Mouse (Mus musculus): ENCODE results near the gene Tmem128.

Gene Tmem128

GRCm38 (mm10) chr5:38260107-38260682 is at the start of gene Tmem128:
Gene Tmem128 (plus strand): TSS chr5:38260185.
- peak; percentile 28 to 66 for DNase-seq (ENCODE audit: low spot score in 2 of 2)

GRCm38 (mm10) chr5:38211691-38212090 is 48.3 kb upstream of the Tmem128 start:
- DNase-seq (ENCODE audit: low spot score in 2 of 2) = no peak

GRCm38 (mm10) chr5:38213009-38213408 is 47.0 kb upstream of the Tmem128 start:
- DNase-seq (ENCODE audit: low spot score in 2 of 2) = no peak

DNA sequence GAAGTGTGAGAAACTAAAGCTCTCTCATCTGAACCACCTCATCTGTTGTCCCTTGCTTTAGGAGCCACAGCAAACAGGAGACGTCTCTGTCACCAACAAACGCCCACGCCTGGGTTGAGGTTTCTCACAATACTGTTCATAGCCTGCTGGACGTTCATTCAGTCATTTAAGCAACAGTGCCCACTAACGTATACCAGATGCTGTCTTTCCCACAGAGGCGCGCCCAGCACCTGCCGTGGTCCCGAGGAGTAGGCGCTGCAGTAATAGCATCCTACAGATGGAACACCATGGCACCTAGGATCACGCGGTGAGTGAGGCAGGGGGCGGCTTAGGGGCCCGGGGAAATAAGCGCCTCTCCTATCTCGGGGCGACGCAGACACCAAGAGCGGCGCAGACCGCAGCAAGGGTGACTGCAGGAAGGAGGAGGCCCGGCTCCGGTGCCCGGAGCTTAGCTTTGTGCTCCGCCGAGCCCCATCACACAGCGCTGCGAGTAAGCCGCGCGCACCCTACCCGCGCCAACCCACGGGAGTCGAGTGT is 40.1 kb upstream of the Tmem128 start:
- DNase-seq (ENCODE audit: low spot score in 2 of 2) = peak in 1 of 2 experiments; percentile 10

- peak; percentile 93 to 97 for DNase-seq (ENCODE audit: low spot score in 2 of 2)
Measured at GRCm38 (mm10) chr5:38220328-38220912, 39.6 kb upstream of the Tmem128 start, which contains the start of the genes Zbtb49 and Lyar. Gene Zbtb49 (minus strand): TSS chr5:38220457. Gene Lyar (plus strand): TSS chr5:38220470.

DNA sequence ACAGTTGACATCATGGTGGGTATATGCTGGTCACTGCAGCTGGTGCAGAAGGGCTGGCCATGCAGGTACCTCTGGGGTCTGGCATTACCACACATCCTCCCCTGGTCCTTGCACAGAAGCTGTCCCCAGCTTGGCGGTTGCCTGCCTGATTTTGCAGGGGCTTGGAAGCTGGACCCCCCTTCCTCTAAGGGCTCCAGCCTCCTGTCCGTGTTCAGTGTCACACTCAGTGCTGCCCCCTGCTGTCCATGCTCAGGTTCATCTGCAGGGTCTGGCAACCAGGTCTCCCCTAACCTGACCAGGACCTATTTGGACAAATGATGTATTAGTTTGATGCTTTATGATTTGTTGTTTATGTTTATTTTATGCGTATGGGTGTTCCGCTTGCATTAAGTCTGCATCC is 24.6 kb upstream of the Tmem128 start:
- peak in 1 of 2 experiments; percentile 56 for DNase-seq (ENCODE audit: low spot score in 2 of 2)

DNA sequence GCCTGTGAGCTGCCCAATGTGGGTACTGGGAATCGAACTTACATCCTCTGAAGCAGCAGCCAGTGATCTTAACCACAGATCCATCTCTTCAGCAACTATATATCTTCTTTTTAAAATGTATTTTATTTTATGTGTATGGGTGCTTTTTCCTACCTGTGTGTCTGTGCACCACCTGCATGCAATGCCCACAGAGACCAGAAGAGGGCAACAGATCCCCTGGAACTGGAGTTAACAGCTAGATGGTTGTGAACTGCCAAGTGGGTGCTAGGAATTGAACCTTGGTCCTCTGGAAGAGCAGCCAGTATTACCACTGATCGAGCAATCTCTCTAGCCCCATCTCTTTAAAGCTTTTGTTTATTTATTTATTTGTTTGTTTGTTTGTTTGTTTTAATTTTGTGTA is 23.4 kb upstream of the Tmem128 start:
- DNase-seq (ENCODE audit: low spot score in 2 of 2) = no peak

- no peak for DNase-seq (ENCODE audit: low spot score in 2 of 2)
Measured at GRCm38 (mm10) chr5:38240727-38241472, 19.1 kb upstream of the Tmem128 start.

GRCm38 (mm10) chr5:38241473-38241834 is 18.5 kb upstream of the Tmem128 start:
- DNase-seq (ENCODE audit: low spot score in 2 of 2) = peak in 1 of 2 experiments; percentile 13

DNA sequence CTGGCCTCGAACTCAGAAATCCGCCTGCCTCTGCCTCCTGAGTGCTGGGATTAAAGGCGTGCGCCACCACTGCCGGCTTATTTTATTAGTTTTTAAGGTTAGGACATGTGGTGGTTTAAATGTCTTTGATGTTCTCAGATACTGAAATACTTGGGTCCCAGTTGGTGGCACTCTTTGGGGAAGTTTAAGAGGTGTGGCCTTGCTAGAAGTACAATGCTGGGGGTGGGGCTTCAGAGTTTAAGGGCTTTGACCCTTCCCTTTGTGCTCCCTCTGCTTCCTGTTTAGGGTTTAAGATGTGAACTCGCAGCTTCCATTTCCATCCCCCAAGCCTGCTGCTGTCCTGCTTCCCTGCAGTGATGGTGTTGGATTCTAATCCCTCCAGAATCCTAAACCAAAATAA is 18.0 kb upstream of the Tmem128 start:
- DNase-seq (ENCODE audit: low spot score in 2 of 2) = no peak

- DNase-seq (ENCODE audit: low spot score in 2 of 2) = no peak
Measured at GRCm38 (mm10) chr5:38255195-38255594, 4.8 kb upstream of the Tmem128 start.

- no peak for DNase-seq (ENCODE audit: low spot score in 2 of 2)
Measured at GRCm38 (mm10) chr5:38255644-38256043, 4.3 kb upstream of the Tmem128 start.

- no peak for DNase-seq (ENCODE audit: low spot score in 2 of 2)
Measured at GRCm38 (mm10) chr5:38256551-38256950, 3.4 kb upstream of the Tmem128 start.

GRCm38 (mm10) chr5:38258034-38258772 is 1.8 kb upstream of the Tmem128 start:
- no peak for DNase-seq (ENCODE audit: low spot score in 2 of 2)

- no peak for DNase-seq (ENCODE audit: low spot score in 2 of 2)
Measured at GRCm38 (mm10) chr5:38258773-38259146, 1.2 kb upstream of the Tmem128 start.

DNA sequence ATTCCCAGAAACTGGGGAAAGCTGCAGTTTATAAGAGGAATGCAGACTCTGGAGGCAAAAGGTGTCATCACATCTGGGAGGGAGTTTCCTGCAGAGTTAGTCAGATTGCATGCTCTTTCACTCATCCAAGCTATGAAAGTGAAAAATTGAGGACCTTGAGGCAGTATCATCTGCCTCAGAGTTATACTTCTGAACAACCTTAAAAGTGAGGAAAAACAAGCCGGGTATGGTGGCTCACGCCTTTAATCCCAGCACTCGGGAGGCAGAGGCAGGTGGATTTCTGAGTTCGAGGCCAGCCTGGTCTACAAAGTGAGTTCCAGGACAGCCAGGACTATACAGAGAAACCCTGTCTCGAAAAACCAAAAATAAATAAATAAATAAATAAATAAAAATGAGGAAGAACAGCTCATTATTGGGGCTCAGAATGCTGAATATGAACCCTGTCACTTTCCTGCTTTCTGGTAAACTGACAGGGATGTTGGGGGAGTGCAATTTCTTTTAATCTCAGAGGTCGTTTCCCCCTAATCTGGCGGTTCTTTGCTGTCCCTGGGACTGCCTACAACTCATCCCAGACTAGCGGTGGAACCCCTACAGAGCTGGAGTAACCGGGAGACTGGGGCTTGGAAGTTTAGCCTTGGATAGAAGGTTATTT is 404 bp upstream of the Tmem128 start:
- no peak for DNase-seq (ENCODE audit: low spot score in 2 of 2)

GRCm38 (mm10) chr5:38270942-38271341 is 11.0 kb downstream of the Tmem128 start:
- DNase-seq (ENCODE audit: low spot score in 2 of 2) = no peak

DNA sequence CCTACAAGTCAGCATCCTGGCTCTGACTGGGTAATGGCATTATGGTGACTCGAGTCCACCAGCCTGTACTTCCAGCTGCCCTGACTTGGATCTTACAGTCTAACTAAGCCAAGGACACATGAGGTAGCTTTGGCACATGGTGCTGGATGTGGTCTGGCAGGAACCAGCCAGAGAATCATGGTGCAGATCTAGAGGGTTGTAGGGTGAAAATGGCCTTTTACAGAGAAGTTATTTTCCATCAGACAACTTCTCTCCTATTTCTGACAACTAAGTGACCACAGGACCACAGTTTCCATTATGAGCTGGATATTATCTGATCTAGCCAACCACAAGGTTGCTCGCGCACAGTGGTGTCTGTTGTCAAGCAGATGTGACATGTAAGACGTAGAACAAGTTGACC is 13.8 kb downstream of the Tmem128 start:
- DNase-seq (ENCODE audit: low spot score in 2 of 2) = no peak

DNA sequence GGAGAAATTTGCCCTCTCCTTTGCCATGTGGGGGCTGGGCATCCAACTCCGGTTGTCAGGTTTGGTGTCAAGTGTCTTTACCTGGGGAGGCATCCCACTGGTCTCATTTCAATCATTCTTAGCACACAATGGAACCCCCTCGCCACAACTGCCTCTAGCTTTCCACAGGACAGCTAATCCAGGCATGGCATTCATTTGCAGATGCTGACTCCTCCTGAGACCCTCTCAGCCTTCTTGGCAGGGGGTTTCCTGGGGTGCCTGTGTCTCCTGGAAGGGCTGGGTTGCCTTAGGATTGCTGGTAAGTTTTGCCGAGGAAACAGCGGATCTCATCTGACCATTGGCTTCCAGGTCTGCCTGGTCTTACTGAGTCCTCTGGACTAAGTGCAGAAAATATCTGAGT is 15.8 kb downstream of the Tmem128 start, which contains the start of gene Otop1:
Otop1 (plus strand) TSS at position 202 of the 400 bp plus-strand sequence.
- DNase-seq (ENCODE audit: low spot score in 2 of 2) = no peak

DNA sequence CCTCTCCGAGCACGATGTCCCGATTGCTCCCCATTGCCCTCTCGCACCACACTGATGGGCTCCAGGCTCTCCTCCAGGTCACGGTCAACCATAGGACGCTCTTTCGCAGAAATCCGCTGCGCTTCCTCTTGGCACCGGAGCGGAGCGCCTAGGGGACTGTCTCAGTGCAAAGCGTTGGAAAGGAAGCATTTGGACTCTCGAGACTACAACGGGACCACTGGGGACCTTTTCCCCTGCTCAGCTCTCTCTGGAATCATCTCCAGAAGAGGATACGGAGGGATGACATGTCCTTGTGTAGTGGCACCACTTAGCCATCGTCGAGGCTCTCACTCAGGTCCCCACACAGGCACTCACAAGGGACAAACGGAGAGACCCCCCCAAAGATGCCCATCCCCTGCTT is 16.5 kb downstream of the Tmem128 start:
- DNase-seq (ENCODE audit: low spot score in 2 of 2) = no peak

GRCm38 (mm10) chr5:38277098-38277866 is 17.3 kb downstream of the Tmem128 start:
- no peak for DNase-seq (ENCODE audit: low spot score in 2 of 2)
